ENCODE assay signal across 24 mouse cellular contexts in the genomic region with DNA sequence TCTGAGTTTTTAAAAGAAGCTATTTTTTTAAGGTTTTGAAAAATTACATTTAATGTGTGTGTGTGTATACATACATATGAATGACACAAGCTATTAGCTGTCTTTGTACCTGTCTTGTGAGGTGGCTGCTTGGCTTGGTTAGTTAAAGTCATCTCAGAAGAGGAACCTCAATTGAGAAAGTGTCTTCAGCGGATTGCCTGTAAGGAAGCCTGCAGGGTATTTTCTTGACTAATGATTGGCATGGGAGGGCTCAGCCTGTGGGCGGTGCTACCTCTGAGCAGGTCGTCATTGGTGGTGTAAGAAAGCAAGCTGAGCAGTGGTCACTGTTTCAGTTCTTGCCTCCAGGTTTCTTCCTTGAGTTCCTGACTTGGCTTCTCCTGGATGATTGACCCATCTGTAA. TPM values are rescaled to one million over a fixed set of nuclear protein-coding genes. Genes with fewer than 3 reads are reported as not detected.
DNase-seq lines count a peak whose midpoint lies in the region; ATAC-seq and TF ChIP-seq lines count a peak whose summit lies in the region.
"Had no signal": no experiment of that assay in that cellular context is flagged by ENCODE, and none has a peak within 500 bp of the region (broad histone marks: within the 10 kb centered on the region; RNA-seq: fewer than 3 reads in every experiment).

No protein-coding gene starts in this region.

- WGBS in liver, embryonic 11.5 days = 37% methylated on average over 3 of the region's 3 CpGs
- 35% methylated on average over 3 of the region's 3 CpGs for WGBS in liver, postnatal 0 days (ENCODE audit: insufficient replicate concordance)

- peak; percentile 19 for DNase-seq in CD4-positive, CD25-positive, alpha-beta regulatory T cell, adult 2 months (ENCODE audit: low read depth, low spot score)
- no peak for DNase-seq in liver, embryonic 11.5 days (ENCODE audit: low spot score)
- DNase-seq in liver, postnatal 0 days = no peak
- DNase-seq in induced T-regulatory cell, adult 2 months (ENCODE audit: low read depth) = peak; percentile 54
- no peak for DNase-seq in layer of hippocampus, adult 9-11 months
- DNase-seq in spleen, postnatal 14 days (ENCODE audit: low spot score in 2 of 2) = no peak
- no peak for DNase-seq in layer of hippocampus, adult 9-10 months (ENCODE audit: low spot score)
- DNase-seq: adrenal gland, postnatal 25 days; cerebellum, adult 2 months; cerebellum, postnatal 10 days; embryo, embryonic 11 days; gastrocnemius, postnatal 36 days; heart, adult 2 months; heart, postnatal 14 days had no signal

- no peaks in the 10 kb centered on the region for H3K36me3 ChIP-seq in liver, embryonic 11.5 days (ENCODE audit: control insufficient read depth, insufficient read depth, low read length)
- H3K36me3 ChIP-seq in liver, postnatal 0 days (replicated peaks; ENCODE audit: insufficient read depth, low read length) = no peaks in the 10 kb centered on the region
- H3K36me3 ChIP-seq: embryonic facial prominence, embryonic 15.5 days; G1E; heart, embryonic 15.5 days; hindbrain, embryonic 15.5 days had no signal

- no peaks in the 10 kb centered on the region for H3K9me3 ChIP-seq in liver, embryonic 11.5 days (ENCODE audit: control insufficient read depth, low read length)
- no peaks in the 10 kb centered on the region for H3K9me3 ChIP-seq in liver, postnatal 0 days (ENCODE audit: low read length)
- H3K9me3 ChIP-seq: embryonic facial prominence, embryonic 15.5 days; forebrain, embryonic 10.5 days; heart, embryonic 15.5 days; hindbrain, embryonic 15.5 days had no signal

- no peaks in the 10 kb centered on the region for H3K27me3 ChIP-seq in liver, embryonic 11.5 days (replicated peaks; ENCODE audit: control insufficient read depth, insufficient read depth, low read length)
- no peaks in the 10 kb centered on the region for H3K27me3 ChIP-seq in liver, postnatal 0 days (ENCODE audit: insufficient read depth, low read length)
- H3K27me3 ChIP-seq: embryonic facial prominence, embryonic 15.5 days; heart, embryonic 15.5 days; hindbrain, embryonic 15.5 days had no signal

- TF ChIP-seq CTCF in liver, postnatal 0 days (IDR thresholded peaks at IDR 0.05; ENCODE audit: low read depth) = no peak

- no peak for ATAC-seq in CD4-positive, CD25-positive, alpha-beta regulatory T cell, adult 4 months
- ATAC-seq in liver, embryonic 11.5 days (replicated peaks; ENCODE audit: low FRiP score) = peak; percentile 48; the same call in 1 of the 2 replicates
- ATAC-seq in liver, postnatal 0 days = no peak
- ATAC-seq: forebrain, embryonic 14.5 days; inflammation-experienced regulatory T-cells, adult 6 months had no signal

- no peak overlapping the region for H3K9ac ChIP-seq in liver, embryonic 11.5 days (ENCODE audit: low read depth, low read length)
- no peak overlapping the region for H3K9ac ChIP-seq in liver, postnatal 0 days (replicated peaks)
- H3K9ac ChIP-seq: embryonic facial prominence, embryonic 15.5 days; heart, embryonic 15.5 days; hindbrain, embryonic 15.5 days had no signal

- TF ChIP-seq EP300 in liver, postnatal 0 days (IDR thresholded peaks at IDR 0.05; ENCODE audit: low read depth) = no peak

- no peak overlapping the region for H3K4me2 ChIP-seq in liver, embryonic 11.5 days
- no peak overlapping the region for H3K4me2 ChIP-seq in liver, postnatal 0 days (ENCODE audit: low read depth, low read length)
- H3K4me2 ChIP-seq: embryonic facial prominence, embryonic 15.5 days; heart, embryonic 11.5 days; heart, embryonic 15.5 days; hindbrain, embryonic 15.5 days had no signal

- peaks cover 22% of the 10 kb centered on the region for H3K4me1 ChIP-seq in liver, embryonic 11.5 days (replicated peaks; ENCODE audit: control insufficient read depth, insufficient read depth, low read length)
- H3K4me1 ChIP-seq in liver, postnatal 0 days (ENCODE audit: insufficient read depth) = peaks cover 6% of the 10 kb centered on the region; the same call in 1 of the 2 replicates

- H3K4me3 ChIP-seq in liver, embryonic 11.5 days (ENCODE audit: low read depth, low read length) = no peak overlapping the region
- H3K4me3 ChIP-seq in liver, postnatal 0 days (ENCODE audit: low read depth, low read length) = no peak overlapping the region
- H3K4me3 ChIP-seq: embryonic facial prominence, embryonic 15.5 days; erythroblast, embryonic 14.5 days; forebrain, embryonic 10.5 days; heart, adult 2 months; heart, embryonic 15.5 days; hindbrain, embryonic 15.5 days had no signal

- H3K27ac ChIP-seq in liver, embryonic 11.5 days (ENCODE audit: low read depth, low read length) = no peak overlapping the region
- no peak overlapping the region for H3K27ac ChIP-seq in liver, postnatal 0 days (ENCODE audit: low read depth)
- H3K27ac ChIP-seq: embryonic facial prominence, embryonic 15.5 days; forebrain, embryonic 10.5 days; heart, adult 2 months; heart, embryonic 15.5 days; hindbrain, embryonic 15.5 days had no signal

RNA-seq across cellular contexts. Expression of gene Ptpn13, which starts 12.7 kb away (rescaled TPM):
- polyA plus RNA-seq in CD4-positive, CD25-positive, alpha-beta regulatory T cell, adult 4 months (2017; shearing (Covaris generic)) = 10 to 100 TPM; 22.5 to 26.9 TPM
- polyA plus RNA-seq in liver, embryonic 11.5 days (2014; fragmentation: Nextera tagmentation; extraction: Ambion mirVana) = 9.5 and 9.7 TPM in 2 replicates
- 0.38 and 0.43 TPM in 2 replicates for polyA plus RNA-seq in liver, postnatal 0 days (2015; fragmentation: Nextera tagmentation; extraction: Ambion mirVana)
- polyA plus RNA-seq: G1E had no signal

Comparison
In these comparisons a context has a peak if more than half of its experiments do, and no peak if none do; other contexts are left out.
1. DNase-seq: peak in CD4-positive, CD25-positive, alpha-beta regulatory T cell, adult 2 months (single experiment) and induced T-regulatory cell, adult 2 months (single experiment); none in liver, embryonic 11.5 days (single experiment), liver, postnatal 0 days (single experiment), layer of hippocampus, adult 9-11 months (single experiment), spleen, postnatal 14 days (0 of 2) and layer of hippocampus, adult 9-10 months (single experiment).